Mouse (Mus musculus) frontal cortex, adult (tissue): ENCODE results near the gene Prnp.

Experiments
- ATAC-seq: cut with Nextera tagmentation; 2 replicates; pipeline ENCODE4 v1.9.2; 2017; ENCODE audit warnings: mild to moderate bottlenecking, moderate library complexity, mixed read lengths; ENCODE audit not compliant: low TSS enrichment

Gene Prnp

DNA sequence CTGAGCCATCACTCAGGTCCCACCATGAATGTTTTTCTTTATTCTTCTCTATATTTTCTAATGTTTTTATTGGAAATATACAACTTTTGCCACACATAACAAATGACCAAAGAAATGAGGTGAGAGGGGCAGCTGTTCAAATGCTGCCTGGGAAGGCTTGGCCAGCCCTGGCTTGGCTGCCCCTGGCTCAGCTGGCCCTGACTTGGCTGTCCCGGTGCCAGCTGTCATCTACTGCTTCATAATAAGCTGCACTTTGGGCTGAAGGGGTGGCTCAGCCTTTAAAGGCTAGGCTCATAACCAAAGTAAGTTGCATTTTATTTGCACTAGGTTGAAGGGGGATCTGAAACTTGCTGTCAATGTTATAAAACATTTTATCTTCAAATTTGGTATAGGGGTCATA is 2.9 kb upstream of the Prnp start:
- no peak for ATAC-seq

DNA sequence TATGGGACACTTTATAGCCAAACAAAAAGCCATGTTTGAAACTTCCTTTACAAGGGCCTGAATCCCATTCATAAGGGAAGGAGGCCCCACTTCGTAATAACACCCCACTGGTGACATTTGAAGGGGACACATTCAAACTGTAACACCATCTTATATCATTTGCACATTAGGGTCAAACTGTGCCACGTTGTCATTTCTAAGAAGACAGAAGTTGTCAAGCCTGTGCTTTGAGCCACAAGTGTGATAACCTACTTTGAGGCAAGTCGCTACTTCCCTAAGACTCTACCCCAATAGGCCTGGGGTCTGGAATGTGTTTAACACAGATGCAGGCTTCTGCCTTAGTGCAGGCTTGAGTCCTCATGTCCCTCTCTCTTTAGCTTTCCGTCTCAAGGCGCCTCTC is 2.4 kb upstream of the Prnp start:
- ATAC-seq = no peak

DNA sequence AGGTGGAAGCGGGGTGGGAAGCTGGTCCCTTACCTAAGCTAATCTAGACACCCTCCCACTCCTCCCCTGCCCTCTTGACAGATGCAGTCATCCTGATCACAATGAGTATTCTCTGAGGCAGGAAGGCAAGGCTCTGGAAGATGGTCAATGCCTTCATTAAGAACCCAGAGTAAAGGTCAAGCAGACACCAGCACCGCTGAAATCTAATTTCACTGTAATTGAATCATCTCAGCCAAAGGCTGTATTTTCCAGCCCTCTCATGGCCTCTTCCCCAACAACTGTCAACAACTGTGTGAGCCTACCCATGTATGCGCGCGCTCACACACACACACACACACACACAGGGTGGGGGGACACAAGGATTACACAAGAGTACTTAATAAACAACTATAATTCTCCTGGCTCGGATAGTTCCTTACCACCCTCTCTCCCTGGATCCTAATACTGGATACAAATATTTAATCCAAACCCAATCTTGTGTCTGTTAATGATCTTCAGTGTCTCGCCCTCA is 1.3 kb upstream of the Prnp start:
- ATAC-seq = no peak

DNA sequence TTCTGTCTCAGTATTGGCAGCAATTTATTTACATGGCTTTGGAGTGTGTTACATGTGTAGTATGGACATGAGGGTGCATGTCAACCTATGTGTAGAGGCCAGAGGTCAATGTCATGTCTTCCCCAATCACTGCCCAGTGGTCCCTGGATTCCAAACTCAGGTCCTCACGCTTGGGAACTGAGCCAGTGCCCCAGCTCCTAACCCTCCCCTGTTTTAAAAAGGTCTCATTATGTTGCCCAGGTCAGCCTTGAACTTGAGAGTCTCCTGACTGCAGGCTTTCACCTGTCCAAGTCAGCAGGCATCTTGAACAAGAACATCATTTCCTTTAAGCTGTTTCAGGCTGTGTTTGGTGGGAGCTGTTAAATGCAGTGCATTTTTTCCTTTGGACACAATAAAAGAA is 822 bp upstream of the Prnp start:
- ATAC-seq = no peak

DNA sequence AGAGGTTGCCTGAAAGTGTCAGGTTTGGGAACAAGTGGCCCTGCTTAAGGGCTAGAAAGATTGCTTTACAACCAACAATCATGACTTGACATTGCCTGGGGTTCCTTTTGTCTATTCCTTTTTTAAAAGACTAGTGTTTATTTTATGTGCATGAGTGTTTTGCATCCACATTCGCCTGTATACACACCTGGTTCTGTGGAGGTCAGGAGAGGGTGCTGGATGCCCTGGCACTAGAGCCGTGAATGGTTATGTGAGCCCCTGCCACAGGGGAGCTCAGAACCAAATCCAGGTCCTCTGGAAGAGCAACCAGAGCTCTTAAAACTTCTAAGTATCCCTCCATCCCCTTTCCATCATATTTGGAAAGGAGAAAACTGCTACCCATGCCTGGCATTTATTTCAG is 1.1 kb downstream of the Prnp start:
- no peak for ATAC-seq

DNA sequence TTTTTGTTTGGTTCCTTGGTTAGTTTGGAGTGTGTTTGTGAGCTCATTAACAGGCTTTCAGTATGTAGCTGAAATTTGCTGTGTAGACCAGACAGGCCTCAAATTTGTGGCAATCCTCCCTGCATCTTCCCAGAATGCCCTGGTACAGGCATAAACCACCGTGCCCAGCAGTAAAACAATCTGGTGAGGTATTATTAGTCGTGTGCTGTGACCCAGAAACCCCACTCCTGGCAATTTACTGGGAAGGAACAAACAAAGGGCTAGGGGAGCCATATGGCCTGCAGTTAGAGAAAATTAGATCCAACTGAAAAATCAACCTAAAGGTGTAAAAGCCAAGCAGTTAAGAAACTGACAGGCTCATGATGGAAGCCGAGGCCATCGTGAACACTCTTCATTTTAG is 1.6 kb downstream of the Prnp start:
- ATAC-seq = no peak

DNA sequence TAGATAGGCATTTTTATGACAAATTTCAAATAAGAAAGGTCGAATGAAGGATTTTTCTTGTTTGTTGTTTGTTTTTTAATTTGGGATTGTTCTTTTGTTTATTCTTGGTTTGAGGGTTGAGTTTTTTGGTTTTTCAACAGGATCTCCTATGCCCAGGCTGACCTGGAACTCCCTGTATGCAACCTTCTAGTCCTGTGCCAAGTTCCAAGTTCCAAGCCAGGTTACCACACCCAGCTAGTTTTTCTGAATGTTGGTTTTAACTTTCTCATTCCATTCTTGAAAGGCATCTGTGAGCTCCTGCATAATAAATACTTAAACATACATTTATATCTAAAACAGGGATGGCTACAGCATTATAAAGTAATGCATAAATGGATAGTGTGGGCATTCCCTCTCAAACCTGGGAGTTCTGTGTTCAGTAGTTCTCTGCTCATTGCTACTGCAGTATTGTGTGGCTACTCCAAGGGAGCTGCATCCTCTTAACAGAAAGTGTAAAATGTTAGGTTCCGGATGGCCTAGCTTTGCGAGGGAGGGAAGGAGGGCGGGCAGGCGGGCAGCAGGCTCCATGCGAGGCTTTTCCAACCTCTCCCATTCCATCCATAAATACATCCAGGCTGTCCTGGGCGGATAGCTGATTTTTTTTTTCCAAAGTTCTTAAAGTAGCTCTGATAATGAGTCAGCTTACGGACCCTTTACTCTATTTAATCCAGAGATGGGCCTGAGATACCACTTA is 3.0 kb downstream of the Prnp start:
- ATAC-seq = no peak

DNA sequence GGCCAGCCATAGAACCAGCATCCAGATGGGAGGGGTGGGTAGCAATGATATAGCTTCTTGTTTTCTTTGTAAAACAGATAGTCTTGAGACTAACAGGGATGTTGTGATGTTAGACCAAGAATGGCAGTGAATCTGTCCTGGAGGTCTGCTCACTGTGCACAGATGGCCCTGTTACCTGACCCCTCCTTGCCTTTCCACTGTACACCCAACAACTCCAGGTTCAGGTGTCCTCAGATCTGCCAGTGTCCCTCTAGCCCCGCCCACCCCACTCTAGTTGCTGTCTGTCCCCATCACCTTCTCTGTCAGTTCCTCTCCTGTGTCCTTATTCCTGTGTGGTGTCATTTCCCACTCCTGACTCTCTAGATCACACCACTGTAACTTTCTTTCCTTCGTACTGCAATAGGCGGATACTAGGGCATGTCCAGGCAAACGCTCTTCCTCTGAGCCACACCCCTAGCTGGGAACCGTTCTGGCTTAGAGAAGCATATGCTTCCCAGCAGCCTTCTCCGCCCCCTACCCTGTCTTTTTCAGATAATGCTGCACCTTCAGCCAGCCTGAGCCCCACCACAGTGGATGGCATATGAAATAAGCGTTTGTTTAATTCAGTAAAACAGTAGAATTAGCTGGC is 22.7 kb downstream of the Prnp start:
- ATAC-seq = 0 out of 2 replicates have a peak, but pooled peaks have one; percentile 10

DNA sequence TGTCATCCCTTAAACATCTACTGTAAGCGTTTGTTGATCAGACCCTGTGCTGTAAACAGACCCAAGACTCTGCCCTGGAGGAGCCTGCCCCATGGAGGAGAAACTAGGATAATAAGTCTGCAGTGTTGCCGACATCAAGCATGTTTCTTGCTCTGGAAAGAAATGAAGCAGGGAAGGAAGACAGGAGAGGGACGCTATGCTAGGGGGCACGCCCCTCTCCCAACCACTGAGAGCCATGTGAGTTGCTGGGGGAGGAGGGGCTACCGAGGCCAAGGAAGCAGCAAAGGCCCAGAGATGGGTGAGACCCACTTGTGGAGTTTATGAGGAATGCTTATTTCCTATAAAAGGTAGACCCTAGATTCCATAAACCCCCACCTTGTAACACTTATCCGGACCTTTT is 23.3 kb downstream of the Prnp start:
- no peak for ATAC-seq

DNA sequence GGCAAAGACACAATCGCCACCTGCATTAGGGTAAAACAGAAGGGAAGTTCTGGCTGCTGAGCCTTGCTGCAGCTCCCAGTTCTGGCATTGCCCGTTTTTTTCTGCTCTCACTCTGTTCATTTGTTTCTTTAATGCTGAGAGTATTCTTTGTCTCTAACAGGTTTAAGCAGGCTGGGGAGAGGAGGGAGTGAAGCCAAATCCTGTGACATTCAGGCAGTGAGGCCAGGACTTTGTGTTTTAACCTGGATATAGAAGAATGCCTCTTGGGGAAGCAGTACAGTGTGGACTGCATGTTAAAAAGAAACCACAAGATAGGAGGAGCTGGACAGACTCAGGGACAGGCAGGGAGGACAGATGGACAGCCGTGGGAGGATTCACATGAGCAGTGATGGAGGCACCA is 23.9 kb downstream of the Prnp start:
- ATAC-seq = peak; percentile 39

DNA sequence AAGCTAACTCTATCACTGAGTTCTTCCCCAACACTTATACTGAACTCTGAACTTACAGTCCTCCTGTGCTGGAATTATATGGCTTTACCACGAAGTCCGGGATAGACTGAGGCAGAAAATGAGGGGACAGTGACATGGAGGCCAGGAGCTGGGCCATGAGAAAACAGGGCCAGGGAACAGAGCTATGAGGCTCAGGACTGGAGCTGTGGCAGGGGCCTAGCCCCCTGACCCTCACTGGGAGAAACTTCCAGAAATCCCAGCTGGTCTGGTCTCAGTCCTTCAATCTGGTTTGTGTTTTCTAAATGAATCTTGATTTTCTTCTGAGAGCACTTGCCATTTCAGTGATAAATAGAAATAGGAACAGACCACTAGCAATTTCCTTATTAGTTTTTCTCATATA is 24.5 kb downstream of the Prnp start:
- no peak for ATAC-seq

DNA sequence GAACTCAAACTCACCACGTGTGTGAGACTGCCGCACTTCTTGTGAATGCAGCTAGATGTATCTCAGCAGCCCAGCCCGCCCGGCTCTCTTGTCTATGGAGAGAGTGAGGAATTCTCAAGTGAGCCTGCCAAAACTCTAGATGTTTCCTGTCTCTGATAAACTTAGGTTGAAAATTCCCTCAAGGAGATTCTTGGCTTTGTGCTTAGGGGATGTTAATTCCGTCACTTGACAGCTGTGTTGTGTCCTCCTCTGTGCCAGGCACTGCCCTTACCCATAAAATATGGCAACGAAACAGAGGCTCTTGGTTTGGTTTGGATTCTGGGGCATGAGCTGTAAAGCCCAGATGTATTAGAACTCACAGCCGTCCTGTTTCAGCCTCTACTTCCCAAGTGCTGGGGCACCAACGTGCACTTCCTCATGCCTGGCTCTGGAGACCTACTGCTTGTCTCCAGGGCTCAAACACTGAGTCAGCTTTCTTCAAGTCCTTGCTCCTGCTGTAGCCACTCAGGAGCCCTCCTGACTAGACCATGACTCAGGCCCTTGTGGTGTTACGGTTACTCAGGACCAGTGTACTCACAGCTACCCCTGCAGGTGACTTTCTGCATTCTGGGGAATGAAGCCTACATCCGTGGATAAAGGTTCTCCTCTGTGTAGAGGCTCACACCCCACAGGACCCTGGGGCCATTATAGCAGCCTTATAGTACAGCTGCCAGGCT is 25.8 kb downstream of the Prnp start:
- ATAC-seq = peak; percentile 38

DNA sequence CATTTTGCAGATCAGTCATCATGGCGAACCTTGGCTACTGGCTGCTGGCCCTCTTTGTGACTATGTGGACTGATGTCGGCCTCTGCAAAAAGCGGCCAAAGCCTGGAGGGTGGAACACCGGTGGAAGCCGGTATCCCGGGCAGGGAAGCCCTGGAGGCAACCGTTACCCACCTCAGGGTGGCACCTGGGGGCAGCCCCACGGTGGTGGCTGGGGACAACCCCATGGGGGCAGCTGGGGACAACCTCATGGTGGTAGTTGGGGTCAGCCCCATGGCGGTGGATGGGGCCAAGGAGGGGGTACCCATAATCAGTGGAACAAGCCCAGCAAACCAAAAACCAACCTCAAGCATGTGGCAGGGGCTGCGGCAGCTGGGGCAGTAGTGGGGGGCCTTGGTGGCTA is 26.7 kb downstream of the Prnp start:
- no peak for ATAC-seq

DNA sequence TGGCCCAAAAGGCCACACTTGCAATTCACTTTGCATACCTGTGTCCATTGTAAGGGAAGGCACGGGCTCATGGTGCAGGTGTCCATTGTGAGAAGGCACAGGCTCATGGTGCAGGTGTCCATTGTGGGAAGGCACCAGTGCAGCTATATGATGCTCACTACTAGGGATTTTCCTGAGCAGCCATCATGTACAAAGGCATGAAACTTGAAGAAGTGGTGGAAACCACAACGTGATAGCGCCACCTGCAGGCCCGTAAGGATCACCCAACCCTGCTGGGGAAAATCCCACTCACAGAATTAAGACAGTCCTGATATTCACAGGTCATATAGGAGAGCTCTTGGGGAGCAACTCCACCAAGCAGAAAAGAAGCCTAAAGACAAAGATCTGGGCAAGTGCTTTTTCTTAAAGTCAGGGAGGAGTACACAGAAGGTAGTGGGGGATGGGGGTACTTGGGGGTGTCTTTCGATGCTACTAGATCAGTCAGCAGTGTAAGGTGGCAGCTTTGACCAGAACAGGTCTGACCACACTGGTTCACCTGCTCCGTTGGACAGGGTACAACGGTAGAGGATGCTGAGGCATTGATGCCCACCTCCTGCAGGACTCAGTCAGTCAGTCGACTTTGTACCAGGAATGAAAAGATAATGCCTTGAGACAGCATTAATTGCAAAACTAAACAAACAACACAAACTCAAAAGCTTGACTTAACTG is 29.8 kb downstream of the Prnp start:
- ATAC-seq = peak; percentile 74

DNA sequence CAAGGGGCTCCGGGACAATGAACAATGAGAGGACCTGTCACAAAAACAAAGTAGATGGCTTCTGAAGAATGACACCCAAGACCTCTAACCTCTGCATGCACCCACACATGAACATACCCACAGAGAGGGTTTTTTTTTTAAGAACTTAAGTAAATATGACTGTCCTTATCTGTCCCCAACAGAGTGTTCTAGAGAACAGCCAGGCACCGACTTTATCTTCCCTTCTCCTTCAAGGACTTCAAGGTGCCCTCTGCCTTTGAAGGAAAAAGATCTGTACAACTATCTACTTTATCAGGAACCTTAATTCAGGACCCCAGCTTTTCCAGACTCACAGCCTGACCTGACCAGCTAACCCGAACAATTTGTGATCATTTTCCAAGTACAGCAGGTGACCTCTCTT is 30.8 kb downstream of the Prnp start:
- ATAC-seq = no peak

DNA sequence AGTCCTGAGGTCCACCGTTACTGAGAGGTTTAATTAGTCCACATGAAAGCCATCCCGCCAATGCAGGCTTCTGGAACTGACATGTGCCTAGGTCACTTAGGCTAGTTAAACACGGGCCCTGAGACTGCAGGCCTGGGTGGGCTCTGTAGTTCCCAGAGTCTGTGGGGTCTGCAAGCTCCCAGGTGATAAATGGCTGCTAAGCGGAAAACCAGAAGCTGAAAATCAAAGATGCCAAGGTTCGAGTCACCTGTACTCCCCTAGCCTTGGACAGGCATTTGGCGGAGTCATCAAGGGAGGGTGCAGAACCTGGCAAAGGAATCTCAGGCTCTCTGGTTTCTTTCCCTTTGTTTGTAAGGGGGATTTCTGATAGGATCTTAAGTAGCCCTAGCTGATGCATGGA is 31.8 kb downstream of the Prnp start:
- no peak for ATAC-seq

DNA sequence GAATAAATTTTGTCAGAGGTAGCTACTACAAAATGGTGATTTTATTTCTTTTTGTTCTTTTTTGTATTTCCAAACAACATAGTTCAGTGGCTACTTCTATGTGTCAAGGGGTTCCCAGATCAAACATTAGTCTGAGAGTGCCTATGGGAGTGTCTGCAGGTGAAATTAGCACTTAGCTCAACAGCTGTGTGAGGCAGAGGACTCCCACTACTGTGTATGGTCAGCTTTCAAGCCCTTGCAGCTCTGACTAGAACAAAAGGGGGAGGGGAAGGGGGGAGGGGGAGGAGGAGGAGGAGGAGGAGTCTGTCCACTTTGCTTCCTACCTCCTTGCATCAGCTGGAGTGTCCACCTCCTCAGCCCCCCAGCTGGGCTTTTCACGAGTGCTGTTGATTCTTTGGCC is 34.6 kb downstream of the Prnp start:
- ATAC-seq = no peak

DNA sequence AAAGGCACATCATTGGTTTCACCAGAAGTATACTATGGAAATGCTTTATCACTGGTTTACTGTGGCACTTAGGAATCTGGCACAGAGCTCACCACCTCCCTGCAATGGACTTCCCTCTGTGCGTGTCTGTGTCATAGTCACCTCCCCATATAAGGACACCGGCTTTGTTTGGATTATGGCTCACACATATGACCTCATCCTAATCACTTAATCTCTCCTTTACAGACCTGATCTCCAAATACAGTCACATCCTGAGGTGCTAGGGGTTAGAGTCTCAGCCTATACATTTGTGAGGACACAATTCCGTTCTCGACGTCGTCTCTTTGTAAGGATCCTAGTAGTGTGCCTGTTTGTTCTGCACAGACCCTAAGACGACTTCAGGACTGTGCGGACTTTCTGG is 35.5 kb downstream of the Prnp start:
- no peak for ATAC-seq

DNA sequence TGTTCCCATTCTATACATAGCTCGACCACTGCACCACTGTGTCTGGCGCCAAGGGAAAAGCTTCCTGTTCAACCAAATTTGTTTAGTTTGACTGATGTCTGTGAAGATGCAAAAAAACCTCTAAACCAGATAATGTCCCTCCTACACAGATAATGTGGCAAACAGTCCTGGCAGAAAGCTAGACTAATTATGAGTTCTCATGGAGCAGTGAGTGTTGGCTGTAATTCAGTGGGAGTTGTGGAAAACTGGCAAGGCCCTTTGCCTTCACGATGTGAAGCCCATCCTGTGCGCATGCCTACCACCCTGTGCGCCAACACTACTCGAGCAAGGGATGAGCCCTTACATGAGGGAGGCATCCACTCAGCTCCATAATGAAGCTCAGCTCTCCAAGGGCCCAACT is 36.0 kb downstream of the Prnp start:
- no peak for ATAC-seq

DNA sequence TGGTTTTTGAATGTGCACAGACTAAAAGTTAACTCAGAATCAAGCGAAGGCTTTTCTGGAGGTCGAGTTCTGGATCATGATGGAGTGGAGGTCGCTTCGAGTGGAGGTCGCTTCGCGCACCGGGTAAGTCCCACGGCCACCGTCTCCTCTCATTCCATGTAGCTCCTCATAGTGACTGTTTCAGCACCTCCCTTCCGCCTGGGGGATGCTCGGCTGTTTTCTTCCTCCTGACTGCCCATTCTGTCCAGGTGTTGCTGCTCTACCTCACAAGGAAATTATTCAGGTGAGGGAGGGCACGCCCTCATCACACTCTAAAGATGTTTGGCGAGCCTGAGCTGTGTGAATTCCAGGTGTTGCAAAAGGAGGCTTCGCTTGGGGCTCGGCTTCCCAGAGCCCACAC is 36.6 kb downstream of the Prnp start:
- ATAC-seq = no peak

DNA sequence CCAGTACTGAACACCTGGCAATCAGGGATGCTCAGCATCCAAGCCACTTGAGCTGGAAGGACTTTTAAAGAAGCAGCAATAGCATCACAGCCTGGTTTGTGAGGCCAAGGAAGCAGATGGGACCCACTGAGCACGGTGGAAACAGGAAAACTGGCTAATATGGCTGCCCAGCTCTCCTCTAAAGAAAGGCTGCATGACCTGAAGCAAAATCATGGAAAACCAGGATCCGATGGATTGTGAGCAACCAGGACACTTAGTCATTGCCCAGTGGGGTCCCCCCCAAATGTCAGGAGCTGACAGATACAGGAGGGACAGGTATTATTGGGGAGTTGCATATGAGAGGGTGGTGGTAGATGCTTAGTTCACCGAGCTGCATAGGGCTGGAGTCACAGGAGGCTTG is 38.4 kb downstream of the Prnp start:
- no peak for ATAC-seq

DNA sequence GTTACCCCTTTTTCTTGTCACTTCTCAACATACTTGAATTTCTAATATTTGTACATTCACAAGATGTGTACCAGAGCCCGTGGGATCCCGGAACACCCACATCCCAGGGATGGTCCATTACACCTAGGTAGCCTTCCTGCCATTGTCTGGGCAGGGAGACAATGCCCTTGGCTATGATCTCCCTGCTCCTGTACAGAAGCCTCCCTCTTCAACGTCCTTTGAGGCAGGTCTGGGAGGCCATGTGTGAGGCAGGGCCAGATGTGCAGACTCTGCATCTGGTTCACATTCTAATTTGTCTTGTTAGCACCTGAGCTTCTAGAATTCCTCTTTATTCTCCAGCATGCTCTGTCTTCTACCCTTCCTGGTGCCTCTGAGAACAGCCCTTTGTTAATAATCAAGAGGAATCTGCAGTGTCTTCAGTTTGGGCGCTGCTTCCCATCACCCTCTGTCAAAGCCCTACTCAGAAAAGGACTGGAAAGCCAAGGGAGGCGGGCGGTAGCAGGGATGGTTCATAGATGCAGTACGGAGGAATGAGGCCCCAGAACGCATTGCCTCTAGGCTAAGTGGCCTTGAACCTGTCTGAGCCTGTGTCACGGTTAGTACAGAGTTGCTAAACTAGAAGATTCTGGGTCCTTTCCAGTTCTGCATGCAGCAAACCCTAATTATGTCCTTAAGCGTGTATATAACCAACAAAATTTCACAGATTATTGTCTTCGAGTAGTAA is 39.4 kb downstream of the Prnp start:
- ATAC-seq = no peak
